Mouse (Mus musculus) heart, embryonic 16.5 days (tissue): ENCODE results near the gene Rnase1. TPM values are rescaled to one million over a fixed set of nuclear protein-coding genes. Genes with fewer than 3 reads are reported as not detected.

ENCODE experiments used
- ATAC-seq: fragments of 200-750 bp; cut with Nextera tagmentation; replicated peaks from 2 replicates; pipeline ENCODE4 v1.8.0; 2017; ENCODE audit warnings: moderate number of reproducible peaks; ENCODE audit not compliant: insufficient read depth, low FRiP score; ENCODE audit errors: extremely low read depth
- H3K27ac ChIP-seq: fragments of 300-500 bp; sonication (generic); 2 replicates; pipeline ENCODE4 v1.5.1; 2014; ENCODE audit warnings: mild to moderate bottlenecking, low read length, control low read depth, moderate library complexity
- H3K27me3 ChIP-seq: fragments of 300-500 bp; sonication (generic); 2 replicates; pipeline ENCODE4 v1.6.1; 2014; ENCODE audit warnings: low read length, mixed read lengths; ENCODE audit not compliant: control insufficient read depth, insufficient read depth
- H3K36me3 ChIP-seq: fragments of 300-500 bp; sonication (generic); 2 replicates; pipeline ENCODE4 v1.6.1; 2014; ENCODE audit not compliant: control insufficient read depth, insufficient read depth
- H3K4me1 ChIP-seq: fragments of 300-500 bp; sonication (generic); 2 replicates; pipeline ENCODE4 v1.6.1; 2014; ENCODE audit warnings: low read length, mixed read lengths; ENCODE audit not compliant: control insufficient read depth, insufficient read depth
- H3K4me2 ChIP-seq: fragments of 300-500 bp; sonication (generic); 2 replicates; pipeline ENCODE4 v1.6.1; 2014; ENCODE audit warnings: low read depth, mild to moderate bottlenecking, control low read depth, low read length
- H3K4me3 ChIP-seq: fragments of 300-500 bp; sonication (generic); 2 replicates; pipeline ENCODE4 v1.5.1; 2014; ENCODE audit warnings: mild to moderate bottlenecking, control low read depth, low read length
- H3K9ac ChIP-seq: fragments of 300-500 bp; sonication (generic); 2 replicates; pipeline ENCODE4 v1.6.1; 2014; ENCODE audit warnings: low read length, control low read depth
- H3K9me3 ChIP-seq: fragments of 300-500 bp; sonication (generic); replicated peaks from 2 replicates; pipeline ENCODE4 v1.6.1; 2016; ENCODE audit warnings: low read length; ENCODE audit not compliant: control insufficient read depth
- WGBS: fragments of 180-500 bp; shearing (Covaris S2); extraction: QIAGEN DNeasy Blood & Tissue Kit; methylation state at CpG from one replicate; pipeline ENCODE4 v1.1.7; 2014; 5-methylcytosine and 5-hydroxymethylcytosine counted together
- polyA plus RNA-seq: library from polyadenylated mRNA; unstranded; fragments of >200 nt; fragmentation: Nextera tagmentation; extraction: Ambion mirVana; gene quantifications from 2 replicates; pipeline ENCODE4 v1.2.1, GENCODE M21; 2015

The Rnase1 gene
- polyA plus RNA-seq, 1 experiment from 2014 or later: 0.91 TPM

DNA sequence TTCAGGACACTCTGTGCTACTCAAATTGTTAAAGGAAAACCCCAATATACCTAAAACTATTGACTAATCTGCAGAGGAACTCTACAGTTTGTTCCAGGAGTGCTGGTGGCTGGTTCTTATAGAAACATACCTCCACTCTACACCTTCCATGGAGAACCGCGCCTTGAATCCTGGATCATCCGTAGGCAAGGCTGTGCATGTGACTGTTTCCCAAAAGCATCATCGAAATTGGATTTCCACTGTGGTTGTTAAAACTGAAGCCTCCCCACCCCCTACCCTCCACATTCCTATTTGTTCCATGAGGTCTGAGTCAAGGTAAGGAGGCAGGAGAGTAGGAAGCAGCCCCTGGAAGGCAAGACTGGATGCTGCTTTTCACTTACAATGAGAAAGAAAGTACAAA, 2.1 kb downstream of the Rnase1 start:
- no peak for ATAC-seq
- 93% methylated on average over 4 of the region's 4 CpGs for WGBS
- Histone ChIP-seq H3K27ac (no peak overlapping the region), H3K4me2 (no peak overlapping the region), H3K36me3 (no peaks in the 10 kb centered on the region), H3K27me3 (no peaks in the 10 kb centered on the region), H3K4me3 (no peak overlapping the region), H3K9me3 (no peaks in the 10 kb centered on the region), H3K9ac (no peak overlapping the region), H3K4me1 (peaks cover 9% of the 10 kb centered on the region)

DNA sequence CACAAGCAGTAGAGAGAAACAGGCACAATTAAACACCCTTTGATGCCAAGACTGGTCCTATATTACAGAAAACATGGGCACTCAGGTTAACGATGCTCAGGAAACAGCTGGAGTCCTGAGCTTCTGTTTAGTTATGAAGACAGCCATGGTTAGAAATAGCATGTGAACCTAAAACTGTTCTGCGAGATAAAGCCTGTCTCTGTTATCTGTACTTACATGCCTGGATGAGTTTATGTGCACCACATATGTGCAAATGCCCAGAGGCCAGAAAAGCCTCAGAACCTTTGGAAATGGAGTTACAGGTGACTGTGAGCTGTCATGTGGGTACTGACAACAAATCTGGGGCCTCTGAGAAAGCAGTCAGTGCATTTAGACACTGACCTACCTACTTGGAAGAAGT, 2.6 kb downstream of the Rnase1 start:
- Histone ChIP-seq H3K27me3 (no peaks in the 10 kb centered on the region), H3K27ac (no peak overlapping the region), H3K36me3 (no peaks in the 10 kb centered on the region), H3K4me2 (no peak overlapping the region), H3K9me3 (no peaks in the 10 kb centered on the region), H3K9ac (no peak overlapping the region), H3K4me1 (peaks cover 9% of the 10 kb centered on the region), H3K4me3 (no peak overlapping the region)
- ATAC-seq: no peak
- 44% methylated on average over 2 of the region's 2 CpGs for WGBS

DNA sequence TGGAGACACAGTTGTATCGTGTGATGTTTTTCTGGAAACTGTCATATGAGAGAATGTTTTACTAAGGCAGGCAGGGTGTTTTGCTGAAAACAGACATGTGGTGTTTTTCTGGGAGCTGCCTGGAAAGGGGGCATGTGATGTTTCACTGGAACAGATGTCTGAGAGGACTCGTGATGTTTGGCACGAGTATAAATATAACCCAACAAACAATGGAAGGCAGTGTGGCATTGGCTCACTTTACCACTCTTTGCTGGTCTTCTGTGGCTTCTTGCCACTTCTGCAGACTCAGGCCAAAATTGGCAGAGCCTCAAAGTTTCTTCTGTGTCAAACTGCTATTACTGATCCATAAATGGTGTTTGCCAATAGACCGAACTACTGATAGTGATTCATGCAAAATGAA, 3.3 kb downstream of the Rnase1 start:
- Histone ChIP-seq H3K4me3 (no peak overlapping the region), H3K9me3 (no peaks in the 10 kb centered on the region), H3K4me2 (no peak overlapping the region), H3K27ac (peak overlapping the region; percentile 55), H3K36me3 (no peaks in the 10 kb centered on the region), H3K27me3 (no peaks in the 10 kb centered on the region), H3K4me1 (peaks cover 9% of the 10 kb centered on the region), H3K9ac (no peak overlapping the region)
- 25% methylated on average over 4 of the region's 4 CpGs for WGBS
- ATAC-seq: no peak

DNA sequence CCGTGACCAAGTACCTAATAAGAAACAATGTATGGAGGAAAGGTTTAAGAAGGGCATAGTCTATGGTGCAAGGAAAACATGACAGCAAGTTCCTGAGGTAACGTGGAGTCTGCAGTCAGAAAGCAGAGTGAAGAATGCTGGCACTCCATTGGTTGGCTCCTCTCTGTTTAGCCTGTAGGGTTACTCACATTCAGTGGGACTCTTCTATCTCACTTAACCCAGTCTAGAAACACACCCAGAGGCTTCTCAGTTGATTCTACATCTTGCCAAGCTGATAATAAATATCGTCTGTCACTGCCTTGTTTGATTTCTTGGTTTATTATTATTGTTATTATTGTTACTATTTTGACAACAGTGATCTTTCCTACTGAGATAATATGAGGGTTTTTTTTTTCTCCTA, 4.0 kb downstream of the Rnase1 start:
- no peaks in the 10 kb centered on the region for H3K27me3 ChIP-seq
- no peaks in the 10 kb centered on the region for H3K36me3 ChIP-seq
- no peak overlapping the region for H3K4me3 ChIP-seq
- H3K9ac ChIP-seq: no peak overlapping the region
- no peak overlapping the region for H3K4me2 ChIP-seq
- 81% methylated on average over 3 of the region's 3 CpGs for WGBS
- no peak for ATAC-seq
- H3K4me1 ChIP-seq: peaks cover 9% of the 10 kb centered on the region
- H3K9me3 ChIP-seq: no peaks in the 10 kb centered on the region
- no peak overlapping the region for H3K27ac ChIP-seq

DNA sequence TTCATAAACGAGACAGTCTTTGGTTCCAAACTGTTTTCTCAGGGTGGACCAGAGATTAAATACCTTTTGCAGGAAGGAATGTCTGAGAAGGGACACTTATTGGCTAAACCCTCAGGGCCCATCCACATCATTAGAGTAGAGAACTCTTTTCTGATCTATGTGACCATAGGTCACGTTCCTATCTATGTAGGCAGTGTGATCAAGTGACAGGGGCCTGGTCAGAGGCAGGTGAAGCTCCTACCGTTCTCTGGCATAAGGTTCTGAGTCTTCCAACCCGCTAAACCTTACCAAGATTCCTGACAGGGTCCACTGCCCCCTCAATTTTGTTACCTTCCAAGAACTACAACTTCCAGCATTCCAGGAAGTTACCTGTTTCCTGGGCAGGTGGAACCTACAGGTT, 4.5 kb downstream of the Rnase1 start:
- Histone ChIP-seq H3K9me3 (no peaks in the 10 kb centered on the region), H3K9ac (no peak overlapping the region), H3K27ac (no peak overlapping the region), H3K4me2 (no peak overlapping the region), H3K4me1 (peaks cover 9% of the 10 kb centered on the region), H3K36me3 (no peaks in the 10 kb centered on the region), H3K4me3 (no peak overlapping the region), H3K27me3 (no peaks in the 10 kb centered on the region)
- WGBS: 83% methylated on average over 4 of the region's 4 CpGs
- no peak for ATAC-seq

DNA sequence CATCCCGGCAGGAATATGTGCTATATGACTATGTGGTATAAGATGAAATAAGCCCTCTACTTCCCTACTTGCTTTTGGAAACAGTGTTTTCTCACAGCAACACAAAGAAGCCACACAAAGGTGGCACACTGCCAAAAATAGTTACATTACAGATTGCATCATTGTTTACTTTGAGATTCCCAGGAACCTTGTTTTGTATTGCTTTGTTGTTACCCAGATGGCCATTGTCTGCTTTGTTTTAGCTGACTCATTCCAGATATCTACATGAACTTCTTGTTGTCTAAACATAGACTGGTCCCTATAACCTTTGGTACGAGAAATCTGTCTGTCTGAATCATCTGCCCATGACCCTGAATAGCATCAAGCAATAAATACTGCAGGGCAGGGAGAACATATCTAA, 6.2 kb downstream of the Rnase1 start:
- Histone ChIP-seq H3K4me3 (no peak overlapping the region), H3K36me3 (no peaks in the 10 kb centered on the region), H3K27me3 (no peaks in the 10 kb centered on the region), H3K27ac (no peak overlapping the region), H3K9me3 (no peaks in the 10 kb centered on the region), H3K4me1 (peaks cover 9% of the 10 kb centered on the region), H3K9ac (no peak overlapping the region), H3K4me2 (no peak overlapping the region)
- 61% methylated on average over 2 of the region's 2 CpGs for WGBS
- no peak for ATAC-seq

DNA sequence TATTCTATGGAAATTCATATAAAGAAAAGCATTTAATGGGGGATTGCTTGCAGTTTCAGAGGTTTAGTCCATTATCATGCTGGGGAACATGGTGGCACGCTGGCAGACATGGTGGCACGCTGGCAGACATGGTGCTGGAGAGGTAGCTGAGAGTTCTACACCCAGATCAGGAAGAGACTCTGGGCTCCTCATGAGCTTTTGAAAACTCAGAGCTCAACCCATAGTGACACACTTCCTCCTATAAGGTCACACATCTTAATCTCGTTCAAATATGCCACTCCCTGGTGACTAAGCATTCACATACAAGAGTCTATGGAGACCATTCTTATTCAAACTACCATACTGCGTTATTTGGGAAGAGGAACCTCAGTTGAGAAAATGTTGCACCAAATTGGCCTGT, 14.2 kb downstream of the Rnase1 start:
- no peak overlapping the region for H3K27ac ChIP-seq
- H3K9me3 ChIP-seq: no peaks in the 10 kb centered on the region
- no peak overlapping the region for H3K4me3 ChIP-seq
- no peaks in the 10 kb centered on the region for H3K36me3 ChIP-seq
- 92% methylated on average over 4 of the region's 4 CpGs for WGBS
- no peaks in the 10 kb centered on the region for H3K27me3 ChIP-seq
- peaks cover 4% of the 10 kb centered on the region; the same call in 1 of the 2 replicates for H3K4me1 ChIP-seq
- ATAC-seq: no peak
- no peak overlapping the region for H3K9ac ChIP-seq
- H3K4me2 ChIP-seq: no peak overlapping the region

DNA sequence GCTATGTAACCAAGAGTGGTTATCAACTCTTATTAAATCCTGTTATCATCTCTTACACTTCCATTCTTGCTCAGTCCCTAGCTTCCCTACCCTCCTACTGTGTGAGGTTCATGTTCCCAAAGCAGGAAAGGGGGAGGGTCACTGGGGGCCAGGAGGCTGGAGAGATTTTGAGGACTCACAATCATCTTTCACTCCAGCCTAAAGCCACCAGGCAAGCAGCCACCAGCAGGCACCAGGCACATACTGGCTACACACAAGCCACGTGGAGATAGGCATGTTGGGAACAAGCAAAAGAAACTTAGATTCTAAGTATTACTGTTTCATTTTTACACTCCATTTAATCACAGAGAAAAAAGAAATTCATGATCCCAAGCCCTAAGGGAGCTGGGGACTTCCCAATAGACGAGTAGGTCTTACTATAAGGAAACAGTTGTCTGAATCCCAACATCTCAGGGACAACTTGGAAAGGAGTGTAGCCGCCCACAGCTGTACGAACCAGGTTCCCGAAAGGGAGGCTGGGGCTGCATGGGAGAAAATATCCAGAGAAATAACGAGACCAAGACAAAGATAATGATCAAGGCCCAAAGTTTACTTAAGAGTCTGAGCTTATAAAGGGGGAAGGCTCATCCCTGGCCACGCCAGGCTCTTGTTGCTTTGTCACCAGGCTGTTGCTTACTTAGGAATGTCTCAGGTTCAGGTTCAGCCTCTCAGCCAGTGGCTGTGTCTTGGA, 15.3 kb downstream of the Rnase1 start:
- Histone ChIP-seq H3K27ac (no peak overlapping the region), H3K27me3 (no peaks in the 10 kb centered on the region), H3K4me3 (no peak overlapping the region), H3K9me3 (no peaks in the 10 kb centered on the region), H3K36me3 (no peaks in the 10 kb centered on the region), H3K4me2 (no peak overlapping the region), H3K9ac (no peak overlapping the region), H3K4me1 (peaks cover 4% of the 10 kb centered on the region; the same call in 1 of the 2 replicates)
- ATAC-seq: no peak
- WGBS: 69% methylated on average over 7 of the region's 7 CpGs

DNA sequence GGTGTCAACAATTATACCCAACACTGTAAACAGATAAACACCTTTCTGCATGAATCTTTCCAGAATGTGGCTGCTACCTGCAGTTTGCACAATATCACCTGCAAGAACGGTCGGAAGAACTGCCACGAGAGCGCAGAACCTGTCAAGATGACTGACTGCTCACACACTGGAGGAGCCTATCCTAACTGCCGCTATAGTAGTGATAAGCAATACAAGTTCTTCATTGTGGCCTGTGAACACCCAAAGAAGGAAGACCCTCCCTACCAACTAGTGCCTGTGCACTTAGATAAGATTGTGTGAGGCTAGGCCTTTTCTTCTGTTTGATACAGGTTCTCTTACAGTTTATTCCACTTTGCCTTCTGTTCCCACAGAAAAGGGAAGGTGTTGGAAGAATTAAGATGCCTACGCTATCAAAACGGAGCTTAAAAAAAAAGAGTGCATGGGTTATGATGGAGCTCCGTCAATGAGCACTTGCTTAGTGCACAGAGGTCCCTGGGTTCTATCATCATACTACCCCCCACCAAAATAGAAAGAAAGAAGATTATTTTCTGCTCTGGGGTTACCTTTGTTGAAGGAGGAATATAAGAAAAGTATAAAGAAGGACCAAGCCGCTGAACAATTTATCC, 16.2 kb downstream of the Rnase1 start:
- WGBS: 61% methylated on average over 9 of the region's 9 CpGs
- H3K9me3 ChIP-seq: 0 out of 2 replicates have a peak, but pooled peaks cover 2% of the 10 kb centered on the region
- no peak for ATAC-seq
- no peaks in the 10 kb centered on the region for H3K36me3 ChIP-seq
- no peaks in the 10 kb centered on the region for H3K27me3 ChIP-seq
- H3K4me1 ChIP-seq: peaks cover 4% of the 10 kb centered on the region; the same call in 1 of the 2 replicates
- H3K27ac ChIP-seq: no peak overlapping the region
- no peak overlapping the region for H3K4me2 ChIP-seq
- H3K9ac ChIP-seq: no peak overlapping the region
- H3K4me3 ChIP-seq: no peak overlapping the region
